Mouse (Mus musculus): Measurements from ENCODE around the gene Topbp1. TPM values are rescaled to one million over a fixed set of nuclear protein-coding genes. Genes with fewer than 3 reads are reported as not detected.

Topbp1 gene
- polyA plus RNA-seq, 1 experiment, result 32.2 TPM

- Histone ChIP-seq H3K27me3 (ENCODE audit: control insufficient read depth, insufficient read depth, insufficient read length) (no peaks in the 10 kb centered on the region), H3K36me3 (ENCODE audit: control insufficient read depth, insufficient read depth) (peaks cover 72% of the 10 kb centered on the region), H3K4me3 (ENCODE audit: insufficient read depth, poor library complexity, severe bottlenecking) (no peak overlapping the region), H3K79me3 (ENCODE audit: low read depth) (peaks cover 61% of the 10 kb centered on the region), H3ac (ENCODE audit: control insufficient read depth, insufficient read length, low read depth) (no peak overlapping the region), H3K79me2 (ENCODE audit: control insufficient read depth, insufficient read depth) (peaks cover 70% of the 10 kb centered on the region)
- TF ChIP-seq FOSL1 (IDR thresholded peaks at IDR 0.05; ENCODE audit: insufficient read depth, low read length, poor library complexity, severe bottlenecking) (no peak), USF1 (IDR thresholded peaks at IDR 0.05; ENCODE audit: low read depth) (no peak), MYOD1 (IDR thresholded peaks at IDR 0.05; ENCODE audit: control insufficient read depth, insufficient read length, low read depth) (no peak), CEBPB (IDR thresholded peaks at IDR 0.05; ENCODE audit: low read depth) (no peak), CTCF (IDR thresholded peaks at IDR 0.05; ENCODE audit: control insufficient read depth, insufficient read depth, insufficient read length) (no peak), MAX (IDR thresholded peaks at IDR 0.05) (no peak), MYOG (IDR thresholded peaks at IDR 0.05; ENCODE audit: control insufficient read depth, extremely low read depth, insufficient read length) (no peak)
Observed at GRCm38 (mm10) chr9:103357893-103358292, 52.9 kb downstream of the Topbp1 start.

- Histone ChIP-seq H3ac (ENCODE audit: control insufficient read depth, insufficient read length, low read depth) (no peak overlapping the region), H3K36me3 (ENCODE audit: control insufficient read depth, insufficient read depth) (peaks cover 78% of the 10 kb centered on the region), H3K79me2 (ENCODE audit: control insufficient read depth, insufficient read depth) (peaks cover 77% of the 10 kb centered on the region), H3K79me3 (ENCODE audit: low read depth) (peaks cover 68% of the 10 kb centered on the region), H3K4me3 (ENCODE audit: insufficient read depth, poor library complexity, severe bottlenecking) (no peak overlapping the region), H3K27me3 (ENCODE audit: control insufficient read depth, insufficient read depth, insufficient read length) (no peaks in the 10 kb centered on the region)
- TF ChIP-seq CTCF (IDR thresholded peaks at IDR 0.05; ENCODE audit: control insufficient read depth, insufficient read depth, insufficient read length) (no peak), MAX (IDR thresholded peaks at IDR 0.05) (no peak), USF1 (IDR thresholded peaks at IDR 0.05; ENCODE audit: low read depth) (no peak), MYOG (IDR thresholded peaks at IDR 0.05; ENCODE audit: control insufficient read depth, extremely low read depth, insufficient read length) (no peak), FOSL1 (IDR thresholded peaks at IDR 0.05; ENCODE audit: insufficient read depth, low read length, poor library complexity, severe bottlenecking) (no peak), MYOD1 (IDR thresholded peaks at IDR 0.05; ENCODE audit: control insufficient read depth, insufficient read length, low read depth) (no peak), CEBPB (IDR thresholded peaks at IDR 0.05; ENCODE audit: low read depth) (no peak)
Observed at GRCm38 (mm10) chr9:103358545-103358944, 53.5 kb downstream of the Topbp1 start.

- Histone ChIP-seq H3K79me3 (ENCODE audit: low read depth) (peaks cover 81% of the 10 kb centered on the region), H3K36me3 (ENCODE audit: control insufficient read depth, insufficient read depth) (peaks cover 82% of the 10 kb centered on the region), H3K4me3 (ENCODE audit: insufficient read depth, poor library complexity, severe bottlenecking) (no peak overlapping the region), H3K27me3 (ENCODE audit: control insufficient read depth, insufficient read depth, insufficient read length) (no peaks in the 10 kb centered on the region), H3K79me2 (ENCODE audit: control insufficient read depth, insufficient read depth) (peaks cover 95% of the 10 kb centered on the region), H3ac (ENCODE audit: control insufficient read depth, insufficient read length, low read depth) (no peak overlapping the region)
- TF ChIP-seq MAX (IDR thresholded peaks at IDR 0.05), result no peak
- no peak for TF ChIP-seq FOSL1 (IDR thresholded peaks at IDR 0.05; ENCODE audit: insufficient read depth, low read length, poor library complexity, severe bottlenecking)
- TF ChIP-seq MYOD1 (IDR thresholded peaks at IDR 0.05; ENCODE audit: control insufficient read depth, insufficient read length, low read depth), result no peak
- no peak for TF ChIP-seq USF1 (IDR thresholded peaks at IDR 0.05; ENCODE audit: low read depth)
- no peak for TF ChIP-seq CTCF (IDR thresholded peaks at IDR 0.05; ENCODE audit: control insufficient read depth, insufficient read depth, insufficient read length)
- TF ChIP-seq CEBPB (IDR thresholded peaks at IDR 0.05; ENCODE audit: low read depth), result no peak
- no peak for TF ChIP-seq MYOG (IDR thresholded peaks at IDR 0.05; ENCODE audit: control insufficient read depth, extremely low read depth, insufficient read length)
Observed at GRCm38 (mm10) chr9:103360642-103361041, 55.6 kb downstream of the Topbp1 start.

- TF ChIP-seq MYOG (IDR thresholded peaks at IDR 0.05; ENCODE audit: control insufficient read depth, extremely low read depth, insufficient read length), result no peak
- TF ChIP-seq MYOD1 (IDR thresholded peaks at IDR 0.05; ENCODE audit: control insufficient read depth, insufficient read length, low read depth), result no peak
- no peak for TF ChIP-seq CEBPB (IDR thresholded peaks at IDR 0.05; ENCODE audit: low read depth)
- no peak for TF ChIP-seq CTCF (IDR thresholded peaks at IDR 0.05; ENCODE audit: control insufficient read depth, insufficient read depth, insufficient read length)
- TF ChIP-seq USF1 (IDR thresholded peaks at IDR 0.05; ENCODE audit: low read depth), result no peak
- no peak for TF ChIP-seq MAX (IDR thresholded peaks at IDR 0.05)
- no peak for TF ChIP-seq FOSL1 (IDR thresholded peaks at IDR 0.05; ENCODE audit: insufficient read depth, low read length, poor library complexity, severe bottlenecking)
- H3K36me3 ChIP-seq (ENCODE audit: control insufficient read depth, insufficient read depth), result peaks cover 59% of the 10 kb centered on the region
- H3ac ChIP-seq (ENCODE audit: control insufficient read depth, insufficient read length, low read depth), result peak overlapping the region; percentile 6
- H3K4me3 ChIP-seq (ENCODE audit: insufficient read depth, poor library complexity, severe bottlenecking), result peak overlapping the region; percentile 81
- peaks cover 73% of the 10 kb centered on the region for H3K79me2 ChIP-seq (ENCODE audit: control insufficient read depth, insufficient read depth)
- H3K27me3 ChIP-seq (ENCODE audit: control insufficient read depth, insufficient read depth, insufficient read length), result no peaks in the 10 kb centered on the region
- H3K79me3 ChIP-seq (ENCODE audit: low read depth), result peaks cover 67% of the 10 kb centered on the region
Observed at GRCm38 (mm10) chr9:103363088-103363487, 58.1 kb downstream of the Topbp1 start.

- H3K4me3 ChIP-seq (ENCODE audit: insufficient read depth, poor library complexity, severe bottlenecking), result peak overlapping the region; percentile 81
- TF ChIP-seq USF1 (IDR thresholded peaks at IDR 0.05; ENCODE audit: low read depth), result peak; percentile 26
- TF ChIP-seq MYOG (IDR thresholded peaks at IDR 0.05; ENCODE audit: control insufficient read depth, extremely low read depth, insufficient read length), result no peak
- peaks cover 59% of the 10 kb centered on the region for H3K79me3 ChIP-seq (ENCODE audit: low read depth)
- H3ac ChIP-seq (ENCODE audit: control insufficient read depth, insufficient read length, low read depth), result peak overlapping the region; percentile 99
- H3K79me2 ChIP-seq (ENCODE audit: control insufficient read depth, insufficient read depth), result peaks cover 65% of the 10 kb centered on the region
- peaks cover 51% of the 10 kb centered on the region for H3K36me3 ChIP-seq (ENCODE audit: control insufficient read depth, insufficient read depth)
- no peaks in the 10 kb centered on the region for H3K27me3 ChIP-seq (ENCODE audit: control insufficient read depth, insufficient read depth, insufficient read length)
Observed at GRCm38 (mm10) chr9:103363730-103364417, 58.9 kb downstream of the Topbp1 start.
